Mouse (Mus musculus) lung, embryonic 15.5 days (tissue): Measurements from ENCODE around the gene Klhdc4. TPM values are rescaled to one million over a fixed set of nuclear protein-coding genes. Genes with fewer than 3 reads are reported as not detected.
A peak's percentile ranks its signal among the peaks of the same experiment; 100 is the strongest.

Experiments used
- ATAC-seq: fragments of 200-750 bp; cut with Nextera tagmentation; 2 replicates; pipeline ENCODE4 v1.8.0; 2017; ENCODE audit warnings: moderate number of reproducible peaks, borderline replicate concordance; ENCODE audit not compliant: low FRiP score, low TSS enrichment; ENCODE audit errors: extremely low read depth
- H3K27ac ChIP-seq: fragments of 300-500 bp; sonication (generic); 2 replicates; pipeline ENCODE4 v1.5.1; 2015; ENCODE audit warnings: moderate library complexity, mild to moderate bottlenecking, inconsistent platforms
- H3K27me3 ChIP-seq: fragments of 300-500 bp; sonication (generic); 2 replicates; pipeline ENCODE4 v1.6.1; 2015; ENCODE audit warnings: inconsistent platforms
- H3K36me3 ChIP-seq: fragments of 300-500 bp; sonication (generic); 2 replicates; pipeline ENCODE4 v1.6.1; 2015; ENCODE audit warnings: inconsistent platforms
- H3K4me1 ChIP-seq: fragments of 300-500 bp; sonication (generic); 2 replicates; pipeline ENCODE4 v1.6.1; 2015; ENCODE audit warnings: inconsistent platforms
- H3K4me2 ChIP-seq: fragments of 300-500 bp; sonication (generic); 2 replicates; pipeline ENCODE4 v1.6.1; 2015; ENCODE audit warnings: inconsistent platforms, mild to moderate bottlenecking, moderate library complexity
- H3K4me3 ChIP-seq: fragments of 300-500 bp; sonication (generic); 2 replicates; pipeline ENCODE4 v1.5.1; 2015; ENCODE audit warnings: mild to moderate bottlenecking, inconsistent platforms
- H3K9ac ChIP-seq: fragments of 300-500 bp; sonication (generic); 2 replicates; pipeline ENCODE4 v1.6.1; 2015; ENCODE audit warnings: inconsistent platforms
- H3K9me3 ChIP-seq: fragments of 300-500 bp; sonication (generic); 2 replicates; pipeline ENCODE4 v1.6.1; 2016; ENCODE audit warnings: inconsistent platforms
- WGBS: fragments of 180-500 bp; shearing (Covaris S2); methylation state at CpG from one replicate; pipeline ENCODE4 v1.1.7; 2015; 5-methylcytosine and 5-hydroxymethylcytosine counted together
- polyA plus RNA-seq: library from polyadenylated mRNA; unstranded; fragments of >200 nt; fragmentation: Nextera tagmentation; extraction: Ambion mirVana; gene quantifications from 2 replicates; pipeline ENCODE4 v1.2.1, GENCODE M21; 2015

Klhdc4 gene
- polyA plus RNA-seq, 1 experiment from 2014 or later: 41.8 TPM

DNA sequence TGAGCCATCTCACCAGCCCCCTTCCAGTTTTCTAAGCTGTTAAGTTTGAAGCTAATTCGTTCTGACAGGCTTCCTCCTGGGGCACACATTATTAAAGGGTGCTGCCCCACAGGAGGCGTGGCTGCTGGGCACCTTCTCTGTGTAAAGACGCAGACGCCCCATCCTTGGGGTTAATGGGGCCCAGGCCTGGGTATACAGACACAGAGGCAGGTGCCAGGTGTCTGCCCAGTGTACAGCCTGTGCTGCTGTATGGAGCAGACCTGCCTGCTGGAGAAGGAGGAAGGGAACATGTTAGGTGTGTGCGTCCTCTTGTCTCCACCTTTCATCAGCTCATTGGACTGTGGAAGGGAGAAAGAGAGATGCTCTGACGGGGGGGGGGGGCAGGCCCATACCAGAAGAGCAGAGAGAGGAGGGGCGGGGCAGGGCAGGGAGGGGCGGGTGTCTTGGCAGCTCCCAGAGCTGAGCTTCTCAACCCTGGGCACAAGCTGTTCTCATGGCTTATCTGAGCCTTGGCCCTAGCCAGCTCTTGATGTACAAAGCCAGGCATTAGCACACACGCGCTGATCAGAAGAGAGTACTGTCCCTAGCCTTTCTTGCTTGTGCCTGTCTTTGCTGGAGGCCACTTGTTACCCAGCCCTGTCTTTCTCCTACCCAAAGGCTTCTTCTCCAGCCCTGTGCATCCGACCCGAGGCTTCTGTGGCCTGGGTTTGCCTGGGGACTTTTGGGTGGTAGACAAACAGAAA lies 32.6 kb upstream of the Klhdc4 start:
- peak; percentile 19; the same call in 1 of the 2 replicates for ATAC-seq
- Histone ChIP-seq H3K4me2 (no peak overlapping the region), H3K4me3 (no peak overlapping the region), H3K27ac (no peak overlapping the region), H3K27me3 (no peaks in the 10 kb centered on the region), H3K9me3 (no peaks in the 10 kb centered on the region), H3K36me3 (no peaks in the 10 kb centered on the region), H3K4me1 (no peaks in the 10 kb centered on the region), H3K9ac (no peak overlapping the region)
- WGBS: 63% methylated on average over 12 of the region's 12 CpGs

DNA sequence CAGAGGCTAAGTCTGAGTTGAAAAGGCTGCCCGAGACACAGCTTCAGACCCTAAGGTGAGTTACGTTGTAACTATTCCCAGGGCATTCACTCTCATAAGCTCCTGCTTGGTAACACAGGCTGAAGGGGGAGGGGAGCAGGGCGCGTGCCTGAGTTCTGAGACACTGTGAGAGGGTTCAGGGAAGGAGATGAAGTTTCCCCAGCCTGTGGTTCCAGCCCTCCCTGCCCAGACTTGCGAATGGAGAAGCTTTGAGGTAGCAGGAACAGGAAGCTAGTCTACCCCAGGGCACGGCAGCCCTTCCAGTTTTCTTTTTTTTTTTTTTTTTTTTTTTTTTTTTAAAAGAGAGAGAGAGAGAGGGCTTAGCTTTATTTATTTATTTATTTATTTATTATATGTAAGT lies 31.9 kb upstream of the Klhdc4 start:
- WGBS: 40% methylated on average over 6 of the region's 6 CpGs
- Histone ChIP-seq H3K9ac (no peak overlapping the region), H3K4me1 (no peaks in the 10 kb centered on the region)

DNA sequence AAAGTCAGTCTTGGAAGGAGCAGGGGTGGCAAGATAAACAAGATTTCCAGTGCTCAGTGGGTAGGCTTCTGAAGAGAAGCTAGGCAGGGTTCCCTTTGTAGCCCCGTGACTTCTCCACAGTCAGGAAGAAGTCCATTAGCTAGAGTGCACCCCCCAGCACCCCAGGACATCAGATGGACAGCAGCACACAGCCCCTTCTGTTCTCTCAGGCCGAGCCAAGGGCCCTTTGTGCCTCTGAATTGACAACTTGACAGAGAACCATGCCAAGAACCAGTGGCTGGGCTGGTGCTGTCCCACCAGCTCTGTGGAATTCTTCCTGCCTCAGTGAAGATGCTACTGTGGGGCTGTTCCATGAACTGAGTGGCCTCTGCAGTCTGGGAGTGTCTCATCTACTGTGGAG lies 28.4 kb upstream of the Klhdc4 start:
- Histone ChIP-seq H3K4me1 (no peaks in the 10 kb centered on the region), H3K9ac (no peak overlapping the region), H3K4me2 (no peak overlapping the region), H3K4me3 (no peak overlapping the region), H3K27me3 (no peaks in the 10 kb centered on the region), H3K9me3 (no peaks in the 10 kb centered on the region), H3K36me3 (no peaks in the 10 kb centered on the region), H3K27ac (no peak overlapping the region)
- WGBS: 40% methylated on average over 2 of the region's 2 CpGs
- ATAC-seq: no peak

More for the DNA sequence above, 31.9 kb upstream of the Klhdc4 start:
- H3K27ac ChIP-seq: no peak overlapping the region
- no peak for ATAC-seq
- H3K9me3 ChIP-seq: no peaks in the 10 kb centered on the region
- H3K4me2 ChIP-seq: no peak overlapping the region
- H3K27me3 ChIP-seq: no peaks in the 10 kb centered on the region
- no peak overlapping the region for H3K4me3 ChIP-seq
- H3K36me3 ChIP-seq: no peaks in the 10 kb centered on the region

DNA sequence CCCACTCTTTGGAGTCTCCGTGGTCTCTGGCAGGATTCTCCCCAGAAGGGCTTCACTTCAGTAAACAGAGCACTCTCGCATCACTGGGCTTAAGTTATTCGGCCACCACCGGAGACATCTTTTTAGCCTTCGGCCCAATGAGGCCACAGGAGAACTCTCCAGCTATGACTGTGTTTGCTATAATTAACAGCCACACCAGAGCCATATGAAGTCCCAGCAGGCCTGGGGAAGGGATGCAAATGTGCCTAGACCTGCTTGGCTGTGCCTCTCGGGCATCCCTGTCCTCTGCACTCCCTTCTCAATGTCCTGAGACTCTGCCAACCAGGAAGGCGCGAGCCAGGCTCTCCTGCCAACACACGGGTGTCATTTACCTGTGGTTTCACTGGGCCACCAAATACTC lies 28.0 kb upstream of the Klhdc4 start:
- Histone ChIP-seq H3K36me3 (no peaks in the 10 kb centered on the region), H3K27ac (no peak overlapping the region), H3K4me1 (peaks cover 3% of the 10 kb centered on the region; the same call in 1 of the 2 replicates), H3K9me3 (no peaks in the 10 kb centered on the region), H3K27me3 (no peaks in the 10 kb centered on the region; the same call in 1 of the 2 replicates), H3K4me2 (no peak overlapping the region), H3K4me3 (no peak overlapping the region), H3K9ac (no peak overlapping the region)
- WGBS: 59% methylated on average over 9 of the region's 9 CpGs
- ATAC-seq: no peak

DNA sequence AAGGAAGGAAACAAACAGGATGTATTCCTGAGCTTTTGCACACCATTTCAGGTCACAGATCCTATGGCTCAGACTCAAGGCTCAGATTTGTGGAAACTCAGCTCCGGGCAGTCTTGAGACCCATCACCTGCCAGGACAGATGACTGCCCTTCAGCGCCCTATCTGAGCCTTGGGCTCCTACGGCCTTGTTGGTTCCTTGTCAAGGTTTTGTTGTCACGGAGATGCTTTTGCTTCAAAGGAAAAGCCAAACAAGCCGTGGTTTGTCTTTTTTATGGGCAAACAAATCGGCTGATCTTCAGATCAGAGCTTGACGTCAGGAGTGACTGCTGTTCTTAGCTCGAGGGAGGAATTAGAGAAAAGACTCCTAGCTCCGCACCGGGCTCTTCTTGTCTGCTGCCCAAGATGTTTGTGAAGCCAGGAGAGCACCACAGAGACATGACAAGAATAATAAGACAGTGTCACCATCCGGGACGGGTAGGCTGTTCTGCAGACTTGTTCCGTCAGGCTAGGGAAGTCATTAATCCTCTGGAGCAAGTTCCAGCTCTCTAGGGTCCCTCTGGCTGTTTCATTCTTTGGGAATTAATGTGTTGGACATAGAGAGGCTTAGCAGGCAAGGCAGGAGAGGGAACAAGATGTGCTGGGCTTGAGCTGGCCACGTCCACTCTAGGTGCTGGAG lies 26.8 kb upstream of the Klhdc4 start:
- no peak overlapping the region for H3K27ac ChIP-seq
- no peaks in the 10 kb centered on the region; the same call in 1 of the 2 replicates for H3K27me3 ChIP-seq
- H3K9me3 ChIP-seq: no peaks in the 10 kb centered on the region
- H3K4me1 ChIP-seq: peaks cover 14% of the 10 kb centered on the region
- WGBS: 72% methylated on average over 14 of the region's 14 CpGs
- no peaks in the 10 kb centered on the region for H3K36me3 ChIP-seq
- no peak overlapping the region for H3K4me2 ChIP-seq
- H3K9ac ChIP-seq: no peak overlapping the region
- H3K4me3 ChIP-seq: no peak overlapping the region
- ATAC-seq: no peak

DNA sequence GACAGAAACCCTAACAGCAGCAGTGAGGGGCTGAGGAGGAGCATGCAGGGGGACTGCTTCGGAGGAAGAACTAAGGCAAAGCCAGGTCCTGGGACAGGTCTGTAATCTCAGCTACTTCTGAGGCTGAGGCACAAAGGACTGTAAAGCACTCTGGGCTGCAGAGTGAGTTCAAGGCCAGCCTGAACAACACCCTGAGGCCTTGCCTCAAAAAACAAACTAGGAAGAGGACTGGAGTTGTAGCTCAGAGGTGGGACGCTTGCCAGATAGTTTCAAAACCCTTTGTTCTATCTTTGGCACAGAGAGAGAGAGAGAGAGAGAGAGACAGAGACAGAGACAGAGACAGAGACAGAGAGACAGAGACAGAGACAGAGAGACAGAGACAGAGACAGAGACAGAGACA lies 24.2 kb upstream of the Klhdc4 start:
- Histone ChIP-seq H3K27ac (no peak overlapping the region), H3K4me2 (no peak overlapping the region), H3K4me3 (no peak overlapping the region), H3K27me3 (peaks cover 3% of the 10 kb centered on the region; the same call in 1 of the 2 replicates), H3K9ac (no peak overlapping the region), H3K4me1 (peaks cover 21% of the 10 kb centered on the region), H3K9me3 (no peaks in the 10 kb centered on the region), H3K36me3 (no peaks in the 10 kb centered on the region)
- WGBS: 77% methylated on average over 2 of the region's 2 CpGs
- no peak for ATAC-seq

DNA sequence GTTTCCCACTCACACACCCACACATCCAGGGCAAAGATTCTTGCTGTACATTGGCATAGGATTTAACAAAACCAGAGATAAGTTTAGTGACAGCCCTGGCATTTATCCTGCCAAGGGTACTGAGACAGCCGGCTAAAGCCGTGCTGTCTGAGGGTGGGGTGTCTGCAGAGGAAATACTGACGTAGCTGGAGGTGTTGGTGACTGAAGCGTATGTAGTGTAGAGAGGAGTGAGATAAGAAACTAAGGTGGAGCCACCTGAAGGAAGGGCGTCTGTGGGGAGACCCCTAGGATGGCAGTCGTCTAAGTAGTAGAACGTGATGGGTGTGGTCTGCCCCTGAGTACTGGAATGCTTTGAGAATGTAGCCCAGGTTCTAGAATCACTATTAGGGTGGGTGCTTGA lies 23.1 kb upstream of the Klhdc4 start:
- Histone ChIP-seq H3K36me3 (no peaks in the 10 kb centered on the region), H3K27me3 (peaks cover 9% of the 10 kb centered on the region; the same call in 1 of the 2 replicates), H3K27ac (no peak overlapping the region), H3K4me1 (peaks cover 21% of the 10 kb centered on the region), H3K4me3 (no peak overlapping the region), H3K4me2 (no peak overlapping the region), H3K9ac (no peak overlapping the region), H3K9me3 (no peaks in the 10 kb centered on the region)
- no peak for ATAC-seq
- 12% methylated on average over 7 of the region's 7 CpGs for WGBS

DNA sequence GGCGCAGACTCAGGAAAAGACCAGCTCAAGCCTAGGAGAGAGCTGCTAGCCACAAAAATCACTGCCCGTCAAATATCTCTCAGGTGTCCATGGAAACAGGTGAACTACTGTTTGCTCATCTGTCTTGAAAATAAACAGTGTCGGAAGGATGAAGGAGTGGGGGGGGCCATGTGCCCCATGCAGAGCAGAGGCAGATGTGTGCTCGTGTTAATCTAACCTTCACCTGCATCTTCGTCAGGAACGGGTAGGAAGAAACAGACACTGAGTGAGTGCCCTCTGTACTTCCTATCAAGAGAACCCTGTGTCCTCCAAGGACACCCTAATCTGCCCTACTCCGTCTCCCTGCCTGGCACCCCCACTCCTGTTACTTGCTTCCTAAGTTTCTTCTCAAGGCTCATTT lies 22.3 kb upstream of the Klhdc4 start:
- H3K36me3 ChIP-seq: no peaks in the 10 kb centered on the region
- H3K4me1 ChIP-seq: peaks cover 21% of the 10 kb centered on the region
- H3K27ac ChIP-seq: no peak overlapping the region
- no peak for ATAC-seq
- 0 out of 2 replicates have a peak overlapping the region, but pooled peaks have one; percentile 8 for H3K9ac ChIP-seq
- no peak overlapping the region for H3K4me3 ChIP-seq
- H3K27me3 ChIP-seq: peaks cover 9% of the 10 kb centered on the region; the same call in 1 of the 2 replicates
- no peaks in the 10 kb centered on the region for H3K9me3 ChIP-seq
- H3K4me2 ChIP-seq: no peak overlapping the region; the same call in 1 of the 2 replicates
- WGBS: 32% methylated on average over 7 of the region's 7 CpGs

DNA sequence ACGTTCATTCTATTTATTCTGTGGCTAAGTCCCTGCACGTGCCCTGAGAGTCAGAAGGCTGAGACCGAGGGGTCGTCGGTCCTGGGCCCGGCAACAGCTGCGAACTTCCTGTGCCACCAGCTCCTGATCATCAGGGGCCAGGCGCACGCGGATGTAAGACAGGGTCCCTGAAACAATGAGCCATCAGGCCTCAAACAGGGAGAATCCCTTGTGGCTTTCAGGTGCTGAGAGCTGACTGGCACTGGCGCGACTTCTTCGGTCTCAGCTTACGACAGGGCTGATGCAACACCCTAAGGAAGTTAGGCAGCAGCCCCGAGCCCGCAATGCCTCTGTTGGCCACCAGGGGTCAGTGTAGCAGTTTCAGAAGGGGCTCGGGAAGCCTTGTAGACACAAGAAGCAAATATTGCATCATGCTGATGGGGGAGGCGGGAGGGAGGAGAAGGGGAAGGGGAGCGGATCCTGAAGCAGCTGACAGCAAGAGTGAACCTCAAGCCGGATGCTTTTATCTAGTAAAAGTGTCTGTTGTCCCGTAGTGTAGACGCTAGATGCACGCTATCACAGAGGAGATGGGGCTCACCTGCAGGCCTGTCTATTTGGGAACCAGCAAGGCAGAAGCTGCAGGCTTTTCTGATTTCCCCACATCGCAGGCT lies 21.6 kb upstream of the Klhdc4 start:
- Histone ChIP-seq H3K36me3 (no peaks in the 10 kb centered on the region), H3K27ac (no peak overlapping the region), H3K9me3 (no peaks in the 10 kb centered on the region), H3K4me3 (peak overlapping the region; percentile 23), H3K4me2 (peak overlapping the region; percentile 56), H3K9ac (peak overlapping the region; percentile 36), H3K4me1 (peaks cover 21% of the 10 kb centered on the region), H3K27me3 (peaks cover 9% of the 10 kb centered on the region; the same call in 1 of the 2 replicates)
- ATAC-seq: peak; percentile 86
- WGBS: 2% methylated on average over 24 of the region's 24 CpGs

DNA sequence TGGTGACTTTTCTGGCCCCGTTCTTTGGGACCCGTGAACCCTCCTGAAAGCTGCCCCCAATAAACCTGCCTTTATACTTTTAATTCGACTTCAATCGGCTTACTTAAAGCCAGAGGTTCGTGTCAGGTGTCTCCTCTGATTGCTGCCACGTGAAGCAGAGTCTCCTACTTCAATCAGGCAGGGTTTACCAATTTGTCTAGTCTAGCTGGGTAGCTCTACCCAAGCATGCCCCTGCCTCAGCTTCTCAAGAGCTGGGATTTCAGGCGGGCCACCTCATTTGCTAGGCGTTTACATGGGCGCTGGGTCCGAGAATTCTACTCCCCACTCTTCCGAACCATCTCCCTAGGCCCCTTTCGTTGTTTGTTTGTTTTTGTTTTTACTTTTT lies 21.1 kb upstream of the Klhdc4 start:
- H3K4me1 ChIP-seq: peaks cover 21% of the 10 kb centered on the region
- H3K36me3 ChIP-seq: no peaks in the 10 kb centered on the region
- no peaks in the 10 kb centered on the region for H3K9me3 ChIP-seq
- 41% methylated on average over 12 of the region's 12 CpGs for WGBS
- ATAC-seq: no peak
- H3K9ac ChIP-seq: peak overlapping the region; percentile 36; the same call in 1 of the 2 replicates
- no peak overlapping the region for H3K27ac ChIP-seq
- peak overlapping the region; percentile 23; the same call in 1 of the 2 replicates for H3K4me3 ChIP-seq
- H3K4me2 ChIP-seq: peak overlapping the region; percentile 56
- H3K27me3 ChIP-seq: peaks cover 9% of the 10 kb centered on the region; the same call in 1 of the 2 replicates

DNA sequence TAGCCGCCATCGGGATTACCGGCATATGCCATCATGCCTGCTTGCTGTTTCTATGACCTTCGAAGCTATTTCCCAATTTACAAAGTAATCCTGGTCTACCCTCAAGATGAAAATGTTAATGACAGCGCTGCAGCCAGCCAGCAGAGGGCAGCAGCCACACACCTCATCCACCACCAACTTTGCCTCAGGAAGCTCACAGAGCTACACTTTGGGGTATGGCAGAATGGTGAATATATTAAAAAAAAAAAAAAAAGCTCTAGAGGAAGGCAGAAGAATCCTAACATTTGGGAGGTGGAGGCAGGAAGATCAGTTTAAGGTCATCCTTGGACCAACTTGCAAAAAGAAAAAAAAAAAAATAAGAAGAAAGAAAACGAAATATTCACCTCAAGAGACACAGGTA lies 20.6 kb upstream of the Klhdc4 start:
- peaks cover 24% of the 10 kb centered on the region for H3K4me1 ChIP-seq
- peak overlapping the region; percentile 56; the same call in 1 of the 2 replicates for H3K4me2 ChIP-seq
- WGBS: 11% methylated on average over 6 of the region's 6 CpGs
- peaks cover 9% of the 10 kb centered on the region; the same call in 1 of the 2 replicates for H3K27me3 ChIP-seq
- H3K27ac ChIP-seq: no peak overlapping the region
- H3K9ac ChIP-seq: no peak overlapping the region
- no peak for ATAC-seq
- no peaks in the 10 kb centered on the region for H3K36me3 ChIP-seq
- H3K4me3 ChIP-seq: no peak overlapping the region
- no peaks in the 10 kb centered on the region for H3K9me3 ChIP-seq

DNA sequence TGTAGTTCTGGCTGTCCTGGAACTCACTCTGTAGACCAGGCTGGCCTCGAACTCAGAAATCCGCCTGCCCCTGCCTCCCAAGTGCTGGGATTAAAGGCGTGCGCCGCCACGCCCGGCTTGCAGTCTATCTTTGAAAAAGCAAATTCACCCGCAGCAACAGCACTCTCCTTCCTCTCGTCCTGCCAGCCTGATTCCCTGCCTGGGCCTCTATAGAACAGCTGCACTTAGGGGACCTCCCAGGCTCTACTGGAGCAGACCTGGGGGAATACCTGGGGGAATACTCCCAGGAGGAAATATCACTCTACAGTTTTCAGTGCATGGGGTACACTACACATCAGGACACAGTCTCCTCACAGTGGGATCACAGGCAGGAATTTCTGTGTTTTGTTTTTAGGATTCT lies 19.9 kb upstream of the Klhdc4 start:
- H3K36me3 ChIP-seq: no peaks in the 10 kb centered on the region
- no peak for ATAC-seq
- peaks cover 9% of the 10 kb centered on the region; the same call in 1 of the 2 replicates for H3K27me3 ChIP-seq
- H3K4me3 ChIP-seq: no peak overlapping the region
- no peak overlapping the region for H3K27ac ChIP-seq
- H3K4me1 ChIP-seq: peaks cover 24% of the 10 kb centered on the region
- no peak overlapping the region for H3K4me2 ChIP-seq
- H3K9ac ChIP-seq: no peak overlapping the region
- 76% methylated on average over 9 of the region's 9 CpGs for WGBS
- no peaks in the 10 kb centered on the region for H3K9me3 ChIP-seq
